Mouse (Mus musculus) c-Kit-positive CD71-negative TER-119-negative erythroid progenitor cells, embryonic 14.5 days (primary cell): Measurements from ENCODE around the gene Hbb-bs.
A peak's percentile ranks its signal among the peaks of the same experiment; 100 is the strongest.
"Not testable (repeated sequence)": the region's sequence is repeated elsewhere in the genome, so short reads cannot be mapped to it uniquely, and the experiment has no call there.

ENCODE experiments used
- DNase-seq: peaks from one replicate; pipeline ENCODE4 v3.0.0-alpha.2; 2013; ENCODE audit warnings: low read depth

Gene Hbb-bs

GRCm38 (mm10) chr7:103827808-103828207 is at the start of gene Hbb-bs:
Hbb-bs (minus strand) TSS chr7:103828096.
- no peak for DNase-seq

- DNase-seq: no peak
These were observed 49.2 kb upstream of the Hbb-bs start for GRCm38 (mm10) chr7:103877093-103877492.

- no peak for DNase-seq
These were observed 46.6 kb upstream of the Hbb-bs start for GRCm38 (mm10) chr7:103874451-103874850.

- no peak for DNase-seq
These were observed 45.2 kb upstream of the Hbb-bs start for GRCm38 (mm10) chr7:103873064-103873463.

GRCm38 (mm10) chr7:103870667-103871066 is 42.8 kb upstream of the Hbb-bs start:
- DNase-seq: peak; percentile 45

GRCm38 (mm10) chr7:103865716-103866115 is 37.8 kb upstream of the Hbb-bs start:
- no peak for DNase-seq

- no peak for DNase-seq
These were observed 33.6 kb upstream of the Hbb-bs start for GRCm38 (mm10) chr7:103861531-103861930.

GRCm38 (mm10) chr7:103860855-103861254 is 33.0 kb upstream of the Hbb-bs start:
- DNase-seq: peak; percentile 88

GRCm38 (mm10) chr7:103859076-103859475 is 31.2 kb upstream of the Hbb-bs start:
- no peak for DNase-seq

GRCm38 (mm10) chr7:103854669-103855068 is 26.8 kb upstream of the Hbb-bs start:
- DNase-seq: no peak

- no peak for DNase-seq
These were observed 25.2 kb upstream of the Hbb-bs start, which contains the start of gene Hbb-y for GRCm38 (mm10) chr7:103853090-103853489. Hbb-y (minus strand) TSS chr7:103853216.

- no peak for DNase-seq
These were observed 16.8 kb upstream of the Hbb-bs start for GRCm38 (mm10) chr7:103844525-103845325.

GRCm38 (mm10) chr7:103843034-103843433 is 15.1 kb upstream of the Hbb-bs start, which contains the start of gene Hbb-bh1:
Hbb-bh1 (minus strand) TSS chr7:103843164.
- no peak for DNase-seq

- no peak for DNase-seq
These were observed 12.4 kb upstream of the Hbb-bs start, which contains the start of gene Hbb-bh2 for GRCm38 (mm10) chr7:103840268-103840667. Hbb-bh2 (minus strand) TSS chr7:103840520.

GRCm38 (mm10) chr7:103827139-103827538 is 757 bp downstream of the Hbb-bs start:
- not testable (repeated sequence) for DNase-seq

- no peak for DNase-seq
These were observed 1.5 kb downstream of the Hbb-bs start for GRCm38 (mm10) chr7:103826255-103826887.

- no peak for DNase-seq
These were observed 2.2 kb downstream of the Hbb-bs start for GRCm38 (mm10) chr7:103825536-103826254.

GRCm38 (mm10) chr7:103824597-103824996 is 3.3 kb downstream of the Hbb-bs start:
- DNase-seq: no peak

GRCm38 (mm10) chr7:103815085-103815484 is 12.8 kb downstream of the Hbb-bs start:
- DNase-seq: not testable (repeated sequence)

GRCm38 (mm10) chr7:103813766-103814165 is 14.1 kb downstream of the Hbb-bs start, which contains the start of gene Hbb-bt:
Hbb-bt (minus strand) TSS chr7:103813996.
- DNase-seq: no peak

- DNase-seq: not testable (repeated sequence)
These were observed 14.7 kb downstream of the Hbb-bs start for GRCm38 (mm10) chr7:103813152-103813551.

GRCm38 (mm10) chr7:103812174-103812573 is 15.7 kb downstream of the Hbb-bs start:
- DNase-seq: no peak
